Mouse (Mus musculus): Measurements from ENCODE around the gene Tcp11l2.

Gene Tcp11l2

GRCm38 (mm10) chr10:84598172-84598571 is 21.7 kb downstream of the Tcp11l2 start:
- WGBS: 55% methylated on average over 1 of the region's 1 CpGs

- 68% methylated on average over 6 of the region's 6 CpGs for WGBS
Observed at GRCm38 (mm10) chr10:84600136-84600535, 23.7 kb downstream of the Tcp11l2 start.

GRCm38 (mm10) chr10:84604335-84604734 is 27.9 kb downstream of the Tcp11l2 start:
- 78% methylated on average over 1 of the region's 1 CpGs for WGBS

- 87% methylated on average over 3 of the region's 3 CpGs for WGBS
Observed at GRCm38 (mm10) chr10:84608361-84608760, 31.9 kb downstream of the Tcp11l2 start.

GRCm38 (mm10) chr10:84610324-84610723 is 33.9 kb downstream of the Tcp11l2 start:
- WGBS: 88% methylated on average over 4 of the region's 4 CpGs

- WGBS: 87% methylated on average over 3 of the region's 3 CpGs
Observed at GRCm38 (mm10) chr10:84610783-84611182, 34.4 kb downstream of the Tcp11l2 start.

- 61% methylated on average over 3 of the region's 3 CpGs for WGBS
Observed at GRCm38 (mm10) chr10:84611664-84612063, 35.2 kb downstream of the Tcp11l2 start.

GRCm38 (mm10) chr10:84612281-84612680 is 35.9 kb downstream of the Tcp11l2 start:
- 89% methylated on average over 2 of the region's 2 CpGs for WGBS

GRCm38 (mm10) chr10:84613366-84613765 is 36.9 kb downstream of the Tcp11l2 start:
- 82% methylated on average over 8 of the region's 8 CpGs for WGBS

- WGBS: 82% methylated on average over 3 of the region's 3 CpGs
Observed at GRCm38 (mm10) chr10:84615076-84615475, 38.6 kb downstream of the Tcp11l2 start.

GRCm38 (mm10) chr10:84621826-84622790 is 45.7 kb downstream of the Tcp11l2 start, which contains the start of gene Polr3b:
Gene Polr3b (plus strand): TSS chr10:84622292.
- 7% methylated on average over 53 of the region's 53 CpGs for WGBS

- 70% methylated on average over 5 of the region's 5 CpGs for WGBS
Observed at GRCm38 (mm10) chr10:84631182-84631581, 54.8 kb downstream of the Tcp11l2 start.

- 96% methylated on average over 4 of the region's 4 CpGs for WGBS
Observed at GRCm38 (mm10) chr10:84632005-84632404, 55.6 kb downstream of the Tcp11l2 start.

GRCm38 (mm10) chr10:84636656-84637055 is 60.2 kb downstream of the Tcp11l2 start:
- 94% methylated on average over 10 of the region's 10 CpGs for WGBS

- 92% methylated on average over 4 of the region's 4 CpGs for WGBS
Observed at GRCm38 (mm10) chr10:84638382-84638781, 62.0 kb downstream of the Tcp11l2 start.

- WGBS: 62% methylated on average over 4 of the region's 4 CpGs
Observed at GRCm38 (mm10) chr10:84639525-84640287, 63.3 kb downstream of the Tcp11l2 start.

- WGBS: 80% methylated on average over 7 of the region's 7 CpGs
Observed at GRCm38 (mm10) chr10:84640861-84641260, 64.4 kb downstream of the Tcp11l2 start.

- 51% methylated on average over 2 of the region's 2 CpGs for WGBS
Observed at GRCm38 (mm10) chr10:84641576-84641975, 65.2 kb downstream of the Tcp11l2 start.

GRCm38 (mm10) chr10:84645940-84646339 is 69.5 kb downstream of the Tcp11l2 start:
- whole genome bisulfite sequencing: 82% methylated on average over 8 of the region's 8 CpGs

GRCm38 (mm10) chr10:84646506-84647102 is 70.2 kb downstream of the Tcp11l2 start:
- 36% methylated on average over 12 of the region's 12 CpGs for WGBS

- 75% methylated on average over 5 of the region's 5 CpGs for WGBS
Observed at GRCm38 (mm10) chr10:84647264-84647663, 70.8 kb downstream of the Tcp11l2 start.

GRCm38 (mm10) chr10:84648911-84649310 is 72.5 kb downstream of the Tcp11l2 start:
- 92% methylated on average over 4 of the region's 4 CpGs for WGBS

Measured in cerebral cortex, adult 2 months (tissue).